Comparison of ENCODE assay signal across 8 mouse cellular contexts in genomic region chr3:89092509-89093090, GRCm38 (mm10). TPM values are rescaled to one million over a fixed set of nuclear protein-coding genes. Genes with fewer than 3 reads are reported as not detected.
DNase-seq lines count a peak whose midpoint lies in the region; ATAC-seq and TF ChIP-seq lines count a peak whose summit lies in the region.

No protein-coding gene starts in this region.

- peaks cover 13% of the 10 kb centered on the region for H3K79me2 ChIP-seq in myocyte (ENCODE audit: control insufficient read depth, insufficient read depth)

- ATAC-seq in intestine, embryonic 14.5 days (replicated peaks; ENCODE audit: low FRiP score, low TSS enrichment, low read depth) = no peak

- TF ChIP-seq CTCF in left cerebral cortex, adult 2 months (IDR thresholded peaks at IDR 0.05) = no peak
- TF ChIP-seq CTCF in embryonic fibroblast, embryonic 13.5 days (IDR thresholded peaks at IDR 0.05; ENCODE audit: borderline replicate concordance, insufficient read depth, low read length) = no peak

- H3ac ChIP-seq in myocyte (ENCODE audit: control insufficient read depth, insufficient read length) = peak overlapping the region; percentile 8

- peak in 1 of 2 experiments; percentile 42 for DNase-seq in left cerebral cortex, adult 2 months (ENCODE audit: extremely low spot score in 1 of 2, low spot score in 2 of 2)
- DNase-seq in left cerebral cortex, postnatal 14 days (ENCODE audit: low spot score in 2 of 2) = no peak
- no peak for DNase-seq in intestine, embryonic 14.5 days (ENCODE audit: low spot score)
- no peak for DNase-seq in retina, embryonic 14.5 days (ENCODE audit: low spot score)
- DNase-seq in ovary, adult 18-20 months (ENCODE audit: low spot score) = no peak
- no peak for DNase-seq in left cerebral cortex, adult 18-20 months (ENCODE audit: low spot score in 2 of 2)

- no peaks in the 10 kb centered on the region for H3K4me1 ChIP-seq in embryonic fibroblast, embryonic 13.5 days (ENCODE audit: control insufficient read depth, insufficient read depth, low read length)
- H3K4me1 ChIP-seq in intestine, embryonic 14.5 days (replicated peaks; ENCODE audit: control insufficient read depth, insufficient read depth, low read length) = peaks cover 11% of the 10 kb centered on the region; the same call in 1 of the 2 replicates

- H3K27ac ChIP-seq in left cerebral cortex, adult 2 months = peak overlapping the region; percentile 96
- no peak overlapping the region for H3K27ac ChIP-seq in embryonic fibroblast, embryonic 13.5 days (ENCODE audit: insufficient read depth, low read length)
- no peak overlapping the region for H3K27ac ChIP-seq in intestine, embryonic 14.5 days (ENCODE audit: low read depth)

- peak overlapping the region; percentile 11; the same call in 1 of the 2 replicates for H3K9ac ChIP-seq in intestine, embryonic 14.5 days (ENCODE audit: low read length)

- no peaks in the 10 kb centered on the region for H3K9me3 ChIP-seq in intestine, embryonic 14.5 days (ENCODE audit: control insufficient read depth, low read length)

- TF ChIP-seq POLR2A in embryonic fibroblast, embryonic 13.5 days (IDR thresholded peaks at IDR 0.05; ENCODE audit: low read depth, low read length) = no peak
- no peak for TF ChIP-seq POLR2A in myocyte (IDR thresholded peaks at IDR 0.05; ENCODE audit: insufficient read length, low read depth)

- intact Hi-C loops in left cerebral cortex, adult 2 months (cut with DNase I) = loop anchor here (2.0 kb wide), 1 partner anchor 122 kb away; the partner anchor contains the start of gene Thbs3
- intact Hi-C loops in left cerebral cortex, postnatal 14 days (cut with DNase I) = loop anchor here (5.0 kb wide), 1 partner anchor 70 kb away; the partner anchor contains the start of genes Clk2 and Hcn3

- H3K36me3 ChIP-seq in intestine, embryonic 14.5 days (ENCODE audit: control insufficient read depth, insufficient read depth, low read length) = peaks cover 34% of the 10 kb centered on the region
- H3K36me3 ChIP-seq in myocyte (ENCODE audit: control insufficient read depth, insufficient read depth) = peaks cover 13% of the 10 kb centered on the region

- H3K4me2 ChIP-seq in intestine, embryonic 14.5 days (ENCODE audit: low read length) = peak overlapping the region; percentile 44
- H3K4me2 ChIP-seq in myocyte (ENCODE audit: low read depth) = peak overlapping the region; percentile 98

- peaks cover 20% of the 10 kb centered on the region for H3K27me3 ChIP-seq in intestine, embryonic 14.5 days (replicated peaks; ENCODE audit: control insufficient read depth, insufficient read depth, low read length)
- no peaks in the 10 kb centered on the region for H3K27me3 ChIP-seq in myocyte (ENCODE audit: control insufficient read depth, insufficient read depth, insufficient read length)

- WGBS in intestine, embryonic 14.5 days = 26% methylated on average over 11 of the region's 11 CpGs

- H3K4me3 ChIP-seq in left cerebral cortex, adult 2 months = peak overlapping the region; percentile 86
- peak overlapping the region; percentile 31 for H3K4me3 ChIP-seq in embryonic fibroblast, embryonic 13.5 days (ENCODE audit: insufficient read depth, low read length)
- H3K4me3 ChIP-seq in intestine, embryonic 14.5 days (ENCODE audit: low read depth, low read length) = peak overlapping the region; percentile 29
- peak overlapping the region; percentile 73 for H3K4me3 ChIP-seq in myocyte

TF ChIP-seq in myocyte, 11 proteins besides CTCF, POLR2A, EP300 and RAD21:
- TF ChIP-seq CEBPB (IDR thresholded peaks at IDR 0.05; ENCODE audit: insufficient read depth, poor library complexity, severe bottlenecking) (no peak), TCF3 (IDR thresholded peaks at IDR 0.05; ENCODE audit: insufficient read length, low read depth) (no peak), MAX (IDR thresholded peaks at IDR 0.05; ENCODE audit: low read depth) (no peak), TCF12 (IDR thresholded peaks at IDR 0.05; ENCODE audit: insufficient read depth, poor library complexity, severe bottlenecking) (no peak), SRF (IDR thresholded peaks at IDR 0.05; ENCODE audit: control insufficient read depth, insufficient read length, low read depth) (no peak), MYOG (IDR thresholded peaks at IDR 0.05; ENCODE audit: control insufficient read depth in 1 of 3, insufficient read depth in 1 of 3, insufficient read length in 2 of 3, low read depth in 2 of 3) (no peak)

RNA-seq across cellular contexts. Expression of gene Rusc1, which starts 0.5 kb away (rescaled TPM):
- total RNA-seq in left cerebral cortex, adult 2 months (2021) = 100 to 1,000 TPM; 189 to 199 TPM
- total RNA-seq in left cerebral cortex, postnatal 14 days (2021) = 100 to 1,000 TPM; 205 to 214 TPM
- polyA plus RNA-seq in embryonic fibroblast, embryonic 13.5 days (2011; ENCODE audit: insufficient read length, low read depth, missing spikeins) = 15.4 and 17.8 TPM in 2 replicates
- 18.7 and 22.2 TPM in 2 replicates for polyA plus RNA-seq in intestine, embryonic 14.5 days (2014; fragmentation: Nextera tagmentation; extraction: Ambion mirVana)
- 20.2 TPM for polyA plus RNA-seq in myocyte (2012; fragmentation: generic; extraction: Trizol)
- 100 to 1,000 TPM; 186 to 198 TPM for total RNA-seq in left cerebral cortex, adult 18-20 months (2021)

RNA-seq across cellular contexts. Expression of gene Gm43738, which starts 8.3 kb away (rescaled TPM):
- not detected for total RNA-seq in left cerebral cortex, adult 2 months (2021)
- not detected for total RNA-seq in left cerebral cortex, postnatal 14 days (2021)
- polyA plus RNA-seq in embryonic fibroblast, embryonic 13.5 days (2011; ENCODE audit: insufficient read length, low read depth, missing spikeins) = not detected in 2 replicates
- polyA plus RNA-seq in intestine, embryonic 14.5 days (2014; fragmentation: Nextera tagmentation; extraction: Ambion mirVana) = 0.20 TPM in 1 of 2 replicates, not detected in the other
- 0.02 TPM for polyA plus RNA-seq in myocyte (2012; fragmentation: generic; extraction: Trizol)
- not detected for total RNA-seq in left cerebral cortex, adult 18-20 months (2021)

RNA-seq across cellular contexts. Expression of gene Fdps, which starts 9.2 kb away (rescaled TPM):
- 10 to 100 TPM; 78.1 to 79.6 TPM for total RNA-seq in left cerebral cortex, adult 2 months (2021)
- total RNA-seq in left cerebral cortex, postnatal 14 days (2021) = 100 to 1,000 TPM in 1 of 2 experiments, 10 to 100 TPM in 1; 97.9 to 102 TPM
- 145 and 176 TPM in 2 replicates for polyA plus RNA-seq in embryonic fibroblast, embryonic 13.5 days (2011; ENCODE audit: insufficient read length, low read depth, missing spikeins)
- 352 and 412 TPM in 2 replicates for polyA plus RNA-seq in intestine, embryonic 14.5 days (2014; fragmentation: Nextera tagmentation; extraction: Ambion mirVana)
- polyA plus RNA-seq in myocyte (2012; fragmentation: generic; extraction: Trizol) = 863 TPM
- total RNA-seq in left cerebral cortex, adult 18-20 months (2021) = 100 to 1,000 TPM; 110 to 111 TPM

RNA-seq across cellular contexts. Expression of gene Pklr, which starts 43.3 kb away (rescaled TPM):
- not detected for total RNA-seq in left cerebral cortex, adult 2 months (2021)
- total RNA-seq in left cerebral cortex, postnatal 14 days (2021) = not detected
- not detected in 2 replicates for polyA plus RNA-seq in embryonic fibroblast, embryonic 13.5 days (2011; ENCODE audit: insufficient read length, low read depth, missing spikeins)
- polyA plus RNA-seq in intestine, embryonic 14.5 days (2014; fragmentation: Nextera tagmentation; extraction: Ambion mirVana) = 13.3 and 15.8 TPM in 2 replicates
- not detected for polyA plus RNA-seq in myocyte (2012; fragmentation: generic; extraction: Trizol)
- not detected for total RNA-seq in left cerebral cortex, adult 18-20 months (2021)

Comparison
In these comparisons a context has a peak if more than half of its experiments do, and no peak if none do; other contexts are left out.
1. H3K4me3 ChIP-seq: peak in every context shown above with its lines; median percentile 86 in left cerebral cortex, adult 2 months; 73 in myocyte; 31 in embryonic fibroblast, embryonic 13.5 days; 29 in intestine, embryonic 14.5 days.